Mouse (Mus musculus): ENCODE measurements around the gene 1700009N14Rik.

1700009N14Rik gene

DNA sequence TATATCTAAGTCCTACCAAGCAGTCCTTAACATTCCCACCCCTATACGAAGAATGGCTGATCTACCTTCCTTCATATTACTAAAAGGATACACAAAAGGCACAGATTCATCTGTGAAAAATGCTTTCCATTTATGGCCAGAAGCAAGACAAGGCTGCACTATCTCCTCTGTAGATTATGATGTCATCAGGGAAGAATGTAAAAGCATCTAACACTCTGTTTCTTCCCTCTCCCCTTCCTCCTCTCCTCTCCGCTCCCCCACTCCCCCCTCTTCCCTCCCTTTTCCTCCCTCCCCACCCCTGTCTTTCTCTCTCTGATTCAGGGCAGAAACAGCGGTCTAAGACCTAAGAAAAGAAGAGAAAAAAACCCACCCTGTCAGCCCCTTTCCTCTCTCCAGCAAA is at the start of gene 1700009N14Rik:
Gene 1700009N14Rik, plus strand, starts transcription at position 227 of the 400 bp plus-strand sequence.
- no peak for DNase-seq (ENCODE audit: low read depth)

DNA sequence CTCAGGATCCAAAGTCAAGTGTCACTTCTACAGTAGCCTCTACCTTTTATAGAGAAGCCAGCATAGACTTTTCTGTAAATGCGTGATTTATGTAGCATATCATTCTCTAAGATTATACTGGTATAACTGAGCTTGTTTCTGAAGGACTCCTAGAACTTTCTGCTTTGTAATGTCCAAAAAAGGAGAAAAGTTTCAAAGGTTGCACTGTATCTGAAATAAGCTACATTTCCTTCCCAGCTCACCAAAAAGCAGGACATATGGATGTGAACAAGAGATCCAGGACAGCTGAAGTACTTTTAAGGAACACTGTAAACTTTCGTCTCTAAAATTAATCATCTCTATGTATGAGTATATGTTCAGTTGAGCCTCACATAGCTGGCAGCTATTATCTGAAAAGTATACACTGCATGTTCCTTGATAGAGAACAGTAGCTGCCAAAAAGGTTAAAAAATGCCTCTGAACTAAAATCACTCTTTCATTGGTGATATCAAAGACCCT is 12.2 kb upstream of the 1700009N14Rik start:
- DNase-seq (ENCODE audit: low read depth): no peak

DNA sequence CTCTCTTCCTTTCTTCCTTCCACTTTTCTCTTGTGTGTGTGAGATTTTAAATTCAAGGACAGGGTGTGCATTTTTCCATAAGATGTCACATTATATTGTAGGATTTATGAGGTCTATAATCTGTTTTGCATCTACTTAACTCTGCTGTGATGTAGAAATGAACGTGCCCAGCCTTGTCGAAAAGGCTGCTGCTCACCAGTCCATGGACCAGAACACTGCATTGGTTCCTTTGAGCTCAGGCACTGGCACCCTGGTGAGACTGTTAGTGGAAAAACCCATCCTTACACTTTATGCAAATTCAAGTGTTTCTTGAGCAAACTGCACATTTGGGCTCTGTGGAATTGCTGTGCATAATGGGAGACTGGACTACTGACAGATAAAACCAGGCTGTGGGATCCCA is 24.2 kb downstream of the 1700009N14Rik start:
- no peak for DNase-seq (ENCODE audit: low read depth)

DNA sequence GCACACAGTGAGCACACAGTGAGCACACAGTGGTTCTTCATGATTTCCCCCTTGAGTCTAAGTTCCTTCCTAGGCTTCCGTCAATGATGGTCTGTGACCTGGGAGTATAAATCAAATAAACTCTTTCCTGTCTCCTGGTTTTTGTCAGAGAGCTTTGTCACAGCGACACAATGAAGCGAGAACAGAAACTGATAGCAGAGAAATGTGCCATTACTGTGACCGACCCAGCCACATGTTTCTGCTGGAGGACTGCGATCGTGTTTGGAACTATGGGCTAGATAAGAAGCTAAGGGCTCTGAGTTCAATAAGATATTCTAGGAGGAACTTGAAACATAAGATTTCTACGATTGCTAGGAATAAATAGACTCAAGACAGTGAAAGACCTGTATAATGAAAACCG is 36.3 kb downstream of the 1700009N14Rik start:
- no peak for DNase-seq (ENCODE audit: low read depth)

DNA sequence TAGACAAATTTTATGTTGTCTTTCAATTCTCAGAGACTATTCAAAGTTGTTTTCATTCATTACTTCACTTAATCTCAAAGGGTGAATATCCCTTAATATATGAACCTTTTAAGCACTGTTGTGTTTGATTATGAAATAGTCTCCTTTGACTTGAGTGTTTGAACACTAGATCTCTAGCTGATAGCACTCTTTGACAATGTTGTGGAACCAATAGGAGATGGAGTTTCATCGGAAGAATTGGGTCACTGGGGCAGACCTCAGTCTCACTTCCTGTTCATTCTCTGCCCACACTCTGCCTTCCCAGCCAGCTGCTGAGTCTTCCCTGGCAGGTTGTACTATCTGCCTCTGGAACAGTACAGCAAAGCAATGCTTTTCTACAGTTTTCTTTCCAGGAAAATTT is 43.5 kb downstream of the 1700009N14Rik start:
- DNase-seq (ENCODE audit: low read depth): no peak

DNA sequence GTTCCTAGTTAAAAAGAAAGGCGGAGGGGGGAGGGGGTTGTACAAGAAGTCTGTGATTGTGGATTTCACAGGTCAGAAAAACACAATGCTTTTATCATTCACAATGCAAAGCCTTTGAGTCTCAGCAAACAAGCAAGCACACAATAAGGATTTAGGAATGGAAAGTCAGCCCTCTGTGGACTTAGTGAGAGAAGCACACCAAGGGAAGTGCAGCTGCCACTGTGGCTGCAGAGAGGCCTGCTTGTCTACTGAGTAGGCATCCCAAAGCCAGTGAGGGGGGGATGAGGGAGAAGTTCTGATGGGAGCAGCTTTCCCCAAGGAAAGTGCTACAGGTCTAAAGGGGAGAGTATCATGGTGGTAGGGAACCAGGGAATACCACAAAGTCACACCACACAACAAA is 45.8 kb downstream of the 1700009N14Rik start:
- DNase-seq (ENCODE audit: low read depth): no peak

Data from naive thymus-derived CD4-positive, alpha-beta T cell, adult 2 months (primary cell).